Mouse (Mus musculus) liver, embryonic 16.5 days (tissue): ENCODE data around the gene Ifitm3. TPM values are rescaled to one million over a fixed set of nuclear protein-coding genes. Genes with fewer than 3 reads are reported as not detected.
A peak's percentile ranks its signal among the peaks of the same experiment; 100 is the strongest.
"Not testable (repeated sequence)": the region's sequence is repeated elsewhere in the genome, so short reads cannot be mapped to it uniquely, and the experiment has no call there.

ENCODE experiments used
- ATAC-seq: fragments of 200-750 bp; cut with Nextera tagmentation; 2 replicates; pipeline ENCODE4 v1.8.0; 2017; ENCODE audit warnings: low read depth, mild to moderate bottlenecking, moderate number of reproducible peaks, moderate library complexity
- H3K27ac ChIP-seq: fragments of 300-500 bp; sonication (generic); 2 replicates; pipeline ENCODE4 v1.5.1; 2014; ENCODE audit warnings: mild to moderate bottlenecking, low read length
- H3K27me3 ChIP-seq: fragments of 300-500 bp; sonication (generic); 2 replicates; pipeline ENCODE4 v1.6.1; 2014; ENCODE audit warnings: low read depth, low read length, mixed read lengths; ENCODE audit not compliant: control insufficient read depth, insufficient read depth
- H3K36me3 ChIP-seq: fragments of 300-500 bp; sonication (generic); 2 replicates; pipeline ENCODE4 v1.6.1; 2014; ENCODE audit warnings: mild to moderate bottlenecking; ENCODE audit not compliant: control insufficient read depth, insufficient read depth
- H3K4me1 ChIP-seq: fragments of 300-500 bp; sonication (generic); 2 replicates; pipeline ENCODE4 v1.6.1; 2014; ENCODE audit warnings: low read depth, low read length, mixed read lengths; ENCODE audit not compliant: control insufficient read depth
- H3K4me2 ChIP-seq: fragments of 300-500 bp; sonication (generic); 2 replicates; pipeline ENCODE4 v1.6.1; 2014; ENCODE audit warnings: low read depth, low read length, mixed read lengths
- H3K4me3 ChIP-seq: fragments of 300-500 bp; sonication (generic); 2 replicates; pipeline ENCODE4 v1.5.1; 2014; ENCODE audit warnings: low read depth, mild to moderate bottlenecking, low read length
- H3K9ac ChIP-seq: fragments of 300-500 bp; sonication (generic); 2 replicates; pipeline ENCODE4 v1.6.1; 2014; ENCODE audit warnings: low read depth, low read length
- H3K9me3 ChIP-seq: fragments of 300-500 bp; sonication (generic); replicated peaks from 2 replicates; pipeline ENCODE4 v1.6.1; 2016; ENCODE audit warnings: low read length; ENCODE audit not compliant: control insufficient read depth
- WGBS: fragments of 180-500 bp; shearing (Covaris S2); extraction: QIAGEN DNeasy Blood & Tissue Kit; methylation state at CpG from one replicate; pipeline ENCODE4 v1.1.7; 2014; ENCODE audit not compliant: insufficient replicate concordance; 5-methylcytosine and 5-hydroxymethylcytosine counted together
- polyA plus RNA-seq: library from polyadenylated mRNA; unstranded; fragments of >200 nt; fragmentation: Nextera tagmentation; extraction: Ambion mirVana; gene quantifications from 2 replicates; pipeline ENCODE4 v1.2.1, GENCODE M21; 2015

Gene Ifitm3
- polyA plus RNA-seq, 1 experiment from 2014 or later = 76.2 TPM

- Histone ChIP-seq H3K4me1 (peaks cover 32% of the 10 kb centered on the region), H3K36me3 (no peaks in the 10 kb centered on the region), H3K9ac (no peak overlapping the region), H3K4me3 (no peak overlapping the region), H3K9me3 (no peaks in the 10 kb centered on the region), H3K27me3 (no peaks in the 10 kb centered on the region), H3K4me2 (0 out of 2 replicates have a peak overlapping the region, but pooled peaks have one; percentile 7), H3K27ac (peak overlapping the region; percentile 36)
- 37% methylated on average over 20 of the region's 21 CpGs for WGBS
- ATAC-seq = peak; percentile 50
Measured at GRCm38 (mm10) chr7:141038090-141039032, 27.8 kb upstream of the Ifitm3 start.

- H3K9ac ChIP-seq, ATAC-seq: not testable (repeated sequence)
- 67% methylated on average over 1 of the region's 2 CpGs for WGBS
Measured at GRCm38 (mm10) chr7:141036624-141037023, 26.1 kb upstream of the Ifitm3 start.

GRCm38 (mm10) chr7:141032458-141033167 lies 22.0 kb upstream of the Ifitm3 start:
- ATAC-seq = peak; percentile 50
- WGBS = 36% methylated on average over 9 of the region's 9 CpGs
- H3K4me2 ChIP-seq = no peak overlapping the region
- no peak overlapping the region for H3K27ac ChIP-seq
- no peaks in the 10 kb centered on the region for H3K9me3 ChIP-seq
- H3K4me3 ChIP-seq = no peak overlapping the region
- H3K9ac ChIP-seq = no peak overlapping the region
- H3K27me3 ChIP-seq = no peaks in the 10 kb centered on the region
- H3K4me1 ChIP-seq = peaks cover 3% of the 10 kb centered on the region
- H3K36me3 ChIP-seq = no peaks in the 10 kb centered on the region

More at GRCm38 (mm10) chr7:141036624-141037023, 26.1 kb upstream of the Ifitm3 start:
- peaks cover 17% of the 10 kb centered on the region for H3K4me1 ChIP-seq
- H3K27ac ChIP-seq, H3K27me3 ChIP-seq, H3K4me2 ChIP-seq, H3K9me3 ChIP-seq, H3K36me3 ChIP-seq, H3K4me3 ChIP-seq: not testable (repeated sequence)

- 45% methylated on average over 3 of the region's 3 CpGs for WGBS
Measured at GRCm38 (mm10) chr7:141030390-141030789, 19.8 kb upstream of the Ifitm3 start.

GRCm38 (mm10) chr7:141028831-141029230 lies 18.3 kb upstream of the Ifitm3 start, which contains the start of gene Gm17387:
Gene Gm17387 (plus strand): TSS chr7:141029131.
- WGBS = 76% methylated on average over 2 of the region's 2 CpGs
- H3K4me2 ChIP-seq = no peak within 1 kb of the TSS
- H3K36me3 ChIP-seq = no peaks in the 10 kb centered on the region
- peaks cover 2% of the 10 kb centered on the region; the same call in 1 of the 2 replicates for H3K4me1 ChIP-seq
- no peak within 1 kb of the TSS for H3K9ac ChIP-seq
- ATAC-seq = no peak
- no peak within 1 kb of the TSS for H3K4me3 ChIP-seq
- no peaks in the 10 kb centered on the region for H3K9me3 ChIP-seq
- H3K27me3 ChIP-seq = no peaks in the 10 kb centered on the region
- no peak within 1 kb of the TSS for H3K27ac ChIP-seq

More at GRCm38 (mm10) chr7:141030390-141030789, 19.8 kb upstream of the Ifitm3 start:
- Histone ChIP-seq H3K4me2 (no peak overlapping the region), H3K9me3 (no peaks in the 10 kb centered on the region), H3K4me1 (peaks cover 2% of the 10 kb centered on the region; the same call in 1 of the 2 replicates), H3K27ac (no peak overlapping the region), H3K4me3 (no peak overlapping the region), H3K9ac (no peak overlapping the region), H3K36me3 (no peaks in the 10 kb centered on the region), H3K27me3 (no peaks in the 10 kb centered on the region)
- no peak for ATAC-seq

GRCm38 (mm10) chr7:141026740-141027098 lies 16.1 kb upstream of the Ifitm3 start:
- H3K4me3 ChIP-seq = no peak overlapping the region

GRCm38 (mm10) chr7:141026097-141026739 lies 15.6 kb upstream of the Ifitm3 start:
- Histone ChIP-seq H3K27ac (no peak overlapping the region), H3K4me2 (no peak overlapping the region), H3K36me3 (no peaks in the 10 kb centered on the region), H3K4me3 (no peak overlapping the region), H3K9ac (no peak overlapping the region), H3K4me1 (peaks cover 2% of the 10 kb centered on the region; the same call in 1 of the 2 replicates), H3K9me3 (no peaks in the 10 kb centered on the region), H3K27me3 (no peaks in the 10 kb centered on the region)
- WGBS = 68% methylated on average over 6 of the region's 6 CpGs
- no peak for ATAC-seq

More at GRCm38 (mm10) chr7:141026740-141027098, 16.1 kb upstream of the Ifitm3 start:
- ATAC-seq = no peak
- WGBS = 73% methylated on average over 5 of the region's 5 CpGs
- Histone ChIP-seq H3K4me1 (peaks cover 2% of the 10 kb centered on the region; the same call in 1 of the 2 replicates), H3K9ac (no peak overlapping the region), H3K9me3 (no peaks in the 10 kb centered on the region), H3K27me3 (no peaks in the 10 kb centered on the region), H3K4me2 (no peak overlapping the region), H3K27ac (no peak overlapping the region), H3K36me3 (no peaks in the 10 kb centered on the region)

- WGBS = 67% methylated on average over 5 of the region's 6 CpGs
- no peak for ATAC-seq
- Histone ChIP-seq H3K27me3 (no peaks in the 10 kb centered on the region), H3K9me3 (no peaks in the 10 kb centered on the region), H3K4me3 (no peak overlapping the region), H3K27ac (peak overlapping the region; percentile 17), H3K4me2 (no peak overlapping the region), H3K9ac (no peak overlapping the region), H3K4me1 (peaks cover 2% of the 10 kb centered on the region; the same call in 1 of the 2 replicates), H3K36me3 (no peaks in the 10 kb centered on the region)
Measured at GRCm38 (mm10) chr7:141024865-141025838, 14.6 kb upstream of the Ifitm3 start.
